ENCODE assay signal across 21 mouse cellular contexts in the genomic region with DNA sequence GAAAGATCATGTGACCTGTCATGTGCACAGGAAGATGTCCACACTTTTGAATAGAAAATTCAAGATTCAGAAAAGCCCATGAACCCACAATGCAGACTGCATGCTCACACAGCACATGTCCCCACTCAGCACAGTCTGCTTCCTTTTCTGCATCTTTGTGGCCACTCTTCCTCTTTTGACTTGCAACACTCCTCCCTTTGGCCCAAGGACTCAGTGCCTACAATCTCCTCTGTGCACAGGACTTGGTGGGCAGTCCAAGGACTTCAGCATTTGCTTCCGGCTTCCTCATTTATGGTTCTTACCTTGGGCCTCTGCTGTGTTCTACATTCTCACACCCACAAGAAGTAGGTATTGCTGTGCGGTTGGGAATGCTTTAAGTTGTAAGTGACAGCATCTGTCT. TPM values are rescaled to one million over a fixed set of nuclear protein-coding genes. Genes with fewer than 3 reads are reported as not detected.
DNase-seq lines count a peak whose midpoint lies in the region; ATAC-seq and TF ChIP-seq lines count a peak whose summit lies in the region.
"Had no signal": no experiment of that assay in that cellular context is flagged by ENCODE, and none has a peak within 500 bp of the region (broad histone marks: within the 10 kb centered on the region; RNA-seq: fewer than 3 reads in every experiment).

No protein-coding gene starts in this region.

- no peak for TF ChIP-seq POLR2A in bone marrow macrophage, adult 2 months (IDR thresholded peaks at IDR 0.05; ENCODE audit: borderline replicate concordance, low read depth, low read length)

- H3K9ac ChIP-seq in intestine, postnatal 0 days (ENCODE audit: low read depth, low read length) = no peak overlapping the region
- H3K9ac ChIP-seq in midbrain, postnatal 0 days (replicated peaks; ENCODE audit: low read length, poor library complexity, severe bottlenecking) = no peak overlapping the region
- H3K9ac ChIP-seq: forebrain, embryonic 13.5 days; forebrain, postnatal 0 days; heart, embryonic 15.5 days; hindbrain, embryonic 15.5 days had no signal

- H3K4me3 ChIP-seq in bone marrow macrophage, adult 2 months (ENCODE audit: insufficient read depth, low read length) = no peak overlapping the region
- no peak overlapping the region for H3K4me3 ChIP-seq in intestine, postnatal 0 days (ENCODE audit: low read depth, low read length)
- H3K4me3 ChIP-seq in gastrocnemius, adult 2 months = no peak overlapping the region
- H3K4me3 ChIP-seq in limb, embryonic 10.5 days = no peak overlapping the region
- H3K4me3 ChIP-seq in midbrain, postnatal 0 days (ENCODE audit: low read depth, low read length) = no peak overlapping the region
- H3K4me3 ChIP-seq: embryonic facial prominence, embryonic 10.5 days; forebrain, embryonic 13.5 days; heart, adult 2 months; heart, embryonic 15.5 days; hindbrain, embryonic 15.5 days had no signal

- 45% methylated on average over 2 of the region's 2 CpGs for WGBS in intestine, postnatal 0 days
- 92% methylated on average over 2 of the region's 2 CpGs for WGBS in limb, embryonic 10.5 days
- 99% methylated on average over 2 of the region's 2 CpGs for WGBS in midbrain, postnatal 0 days

- peak overlapping the region; percentile 78 for H3K27ac ChIP-seq in bone marrow macrophage, adult 2 months (ENCODE audit: insufficient read depth, low read depth, low read length)
- 0 out of 2 replicates have a peak overlapping the region, but pooled peaks have one; percentile 3 for H3K27ac ChIP-seq in intestine, postnatal 0 days (ENCODE audit: low read depth, low read length)
- H3K27ac ChIP-seq in gastrocnemius, adult 2 months = no peak overlapping the region
- H3K27ac ChIP-seq in limb, embryonic 10.5 days = no peak overlapping the region
- no peak overlapping the region for H3K27ac ChIP-seq in midbrain, postnatal 0 days (ENCODE audit: low read depth, low read length)
- H3K27ac ChIP-seq: embryonic facial prominence, embryonic 10.5 days; forebrain, embryonic 13.5 days; heart, adult 2 months; heart, embryonic 15.5 days; hindbrain, embryonic 15.5 days had no signal

- no peaks in the 10 kb centered on the region for H3K27me3 ChIP-seq in intestine, postnatal 0 days (replicated peaks; ENCODE audit: control insufficient read depth, insufficient read depth, low read length)
- H3K27me3 ChIP-seq in limb, embryonic 10.5 days (ENCODE audit: low read depth, poor library complexity, severe bottlenecking) = peaks cover 7% of the 10 kb centered on the region; the same call in 1 of the 2 replicates
- no peaks in the 10 kb centered on the region for H3K27me3 ChIP-seq in midbrain, postnatal 0 days (ENCODE audit: insufficient read depth, low read length)
- H3K27me3 ChIP-seq: heart, embryonic 15.5 days; hindbrain, embryonic 15.5 days had no signal

- no peak for TF ChIP-seq CTCF in bone marrow macrophage, adult 2 months (IDR thresholded peaks at IDR 0.05; ENCODE audit: low read depth, low read length)
- TF ChIP-seq CTCF in intestine, postnatal 0 days (IDR thresholded peaks at IDR 0.05; ENCODE audit: low read depth) = no peak
- no peak for TF ChIP-seq CTCF in gastrocnemius, adult 2 months (IDR thresholded peaks at IDR 0.05)
- no peak for TF ChIP-seq CTCF in midbrain, postnatal 0 days (IDR thresholded peaks at IDR 0.05)

- ATAC-seq in granulocyte monocyte progenitor cell, adult 5-6 weeks (replicated peaks; ENCODE audit: poor library complexity, severe bottlenecking) = peak; percentile 95
- ATAC-seq in intestine, postnatal 0 days = peak; percentile 79
- peak; percentile 96 for ATAC-seq in megakaryocyte progenitor cell, adult 5-6 weeks (replicated peaks; ENCODE audit: poor library complexity)
- no peak for ATAC-seq in midbrain, postnatal 0 days (ENCODE audit: low FRiP score)
- ATAC-seq: forebrain, embryonic 13.5 days; forebrain, postnatal 0 days had no signal

- peaks cover 6% of the 10 kb centered on the region; the same call in 1 of the 2 replicates for H3K9me3 ChIP-seq in intestine, postnatal 0 days (ENCODE audit: control insufficient read depth)
- no peaks in the 10 kb centered on the region; the same call in 1 of the 2 replicates for H3K9me3 ChIP-seq in limb, embryonic 10.5 days (replicated peaks)
- H3K9me3 ChIP-seq in midbrain, postnatal 0 days (ENCODE audit: low read length) = no peaks in the 10 kb centered on the region
- H3K9me3 ChIP-seq: forebrain, embryonic 13.5 days; heart, embryonic 15.5 days; hindbrain, embryonic 15.5 days had no signal

- no peak overlapping the region for H3K4me2 ChIP-seq in intestine, postnatal 0 days (replicated peaks; ENCODE audit: low read depth)
- no peak overlapping the region for H3K4me2 ChIP-seq in midbrain, postnatal 0 days (ENCODE audit: low read depth, low read length, poor library complexity, severe bottlenecking)
- H3K4me2 ChIP-seq: forebrain, embryonic 13.5 days; heart, embryonic 11.5 days; heart, embryonic 15.5 days; hindbrain, embryonic 15.5 days had no signal

- intact Hi-C loops in gastrocnemius, adult 2 months (cut with DNase I) = no loop called here

- no peaks in the 10 kb centered on the region for H3K36me3 ChIP-seq in intestine, postnatal 0 days (ENCODE audit: control insufficient read depth, insufficient read depth)
- H3K36me3 ChIP-seq in limb, embryonic 10.5 days = no peaks in the 10 kb centered on the region
- H3K36me3 ChIP-seq in midbrain, postnatal 0 days (ENCODE audit: insufficient read depth, low read length) = peaks cover 3% of the 10 kb centered on the region; the same call in 1 of the 2 replicates
- H3K36me3 ChIP-seq: embryonic facial prominence, embryonic 10.5 days; heart, embryonic 15.5 days; hindbrain, embryonic 15.5 days had no signal

- H3K4me1 ChIP-seq in bone marrow macrophage, adult 2 months (ENCODE audit: control insufficient read depth, insufficient read depth, low read length) = peaks cover 10% of the 10 kb centered on the region
- peaks cover 3% of the 10 kb centered on the region; the same call in 1 of the 2 replicates for H3K4me1 ChIP-seq in intestine, postnatal 0 days (replicated peaks; ENCODE audit: control insufficient read depth, insufficient read depth, low read length)
- H3K4me1 ChIP-seq in limb, embryonic 10.5 days = peaks cover 26% of the 10 kb centered on the region
- H3K4me1 ChIP-seq in midbrain, postnatal 0 days (ENCODE audit: insufficient read depth, low read length) = no peaks in the 10 kb centered on the region
- H3K4me1 ChIP-seq: embryonic facial prominence, embryonic 10.5 days; heart, embryonic 15.5 days; hindbrain, embryonic 15.5 days had no signal

- no peak for DNase-seq in gastrocnemius, adult 2 months
- no peak for DNase-seq in limb, embryonic 10.5 days (ENCODE audit: low spot score)
- no peak for DNase-seq in midbrain, postnatal 0 days (ENCODE audit: low spot score)
- DNase-seq: adrenal gland, adult 2 months; adrenal gland, postnatal 25 days; cerebellum, adult 11 months; cerebellum, adult 8-10 months; cerebellum, postnatal 25 days; forebrain, postnatal 0 days; gastrocnemius, postnatal 10 days; heart, adult 2 months had no signal

RNA-seq across cellular contexts. Expression of a gene that starts 28.7 kb away (rescaled TPM):
- not detected in 2 replicates for polyA plus RNA-seq in bone marrow macrophage, adult 2 months (2012; ENCODE audit: insufficient read depth, insufficient read length, missing spikeins)
- 1.2 TPM in 1 of 2 replicates, not detected in the other for total RNA-seq in granulocyte monocyte progenitor cell, adult 5-6 weeks (2014; fragmentation: Nextera tagmentation)
- 0.47 and 2.7 TPM in 2 replicates for total RNA-seq in granulocyte monocyte progenitor cell, adult 5-6 weeks (2017)
- polyA plus RNA-seq in intestine, postnatal 0 days (2015; fragmentation: Nextera tagmentation; extraction: Ambion mirVana) = 0.08 and 0.16 TPM in 2 replicates
- total RNA-seq in megakaryocyte progenitor cell, adult 5-6 weeks (2015) = 1.0 TPM in 2 replicates
- total RNA-seq in megakaryocyte progenitor cell, adult 5-6 weeks (2017) = 0.12 and 0.98 TPM in 2 replicates
- total RNA-seq in gastrocnemius, adult 2 months (2021) = under 1 TPM in 1 of 2 experiments, not detected in 1; 0.56 TPM
- polyA plus RNA-seq in limb, embryonic 10.5 days (2016; fragmentation: Nextera tagmentation; extraction: Ambion mirVana) = 5.3 and 9.5 TPM in 2 replicates
- total RNA-seq in midbrain, postnatal 0 days (2014; rRNA removed) = 9.9 and 10.8 TPM in 2 replicates
- polyA plus RNA-seq in midbrain, postnatal 0 days (2015; fragmentation: Nextera tagmentation; extraction: Ambion mirVana) = 15.2 and 22.8 TPM in 2 replicates
- total RNA-seq: adrenal gland, adult 2 months; adrenal gland, postnatal 25 days; gastrocnemius, postnatal 10 days; gastrocnemius, postnatal 4 days had no signal
- polyA plus RNA-seq: adrenal gland, adult 2 months; heart, embryonic 15.5 days had no signal

Comparison
In these comparisons a context has a peak if more than half of its experiments do, and no peak if none do; other contexts are left out.
1. H3K27ac ChIP-seq: peak in bone marrow macrophage, adult 2 months (single experiment) and intestine, postnatal 0 days (single experiment); none in gastrocnemius, adult 2 months (single experiment), limb, embryonic 10.5 days (single experiment) and midbrain, postnatal 0 days (single experiment).